Mouse (Mus musculus): ENCODE data around the gene Gm26620. TPM values are rescaled to one million over a fixed set of nuclear protein-coding genes. Genes with fewer than 3 reads are reported as not detected.

Gm26620 gene
- polyA plus RNA-seq, 1 experiment from 2014 or later, result 0.32 TPM

DNA sequence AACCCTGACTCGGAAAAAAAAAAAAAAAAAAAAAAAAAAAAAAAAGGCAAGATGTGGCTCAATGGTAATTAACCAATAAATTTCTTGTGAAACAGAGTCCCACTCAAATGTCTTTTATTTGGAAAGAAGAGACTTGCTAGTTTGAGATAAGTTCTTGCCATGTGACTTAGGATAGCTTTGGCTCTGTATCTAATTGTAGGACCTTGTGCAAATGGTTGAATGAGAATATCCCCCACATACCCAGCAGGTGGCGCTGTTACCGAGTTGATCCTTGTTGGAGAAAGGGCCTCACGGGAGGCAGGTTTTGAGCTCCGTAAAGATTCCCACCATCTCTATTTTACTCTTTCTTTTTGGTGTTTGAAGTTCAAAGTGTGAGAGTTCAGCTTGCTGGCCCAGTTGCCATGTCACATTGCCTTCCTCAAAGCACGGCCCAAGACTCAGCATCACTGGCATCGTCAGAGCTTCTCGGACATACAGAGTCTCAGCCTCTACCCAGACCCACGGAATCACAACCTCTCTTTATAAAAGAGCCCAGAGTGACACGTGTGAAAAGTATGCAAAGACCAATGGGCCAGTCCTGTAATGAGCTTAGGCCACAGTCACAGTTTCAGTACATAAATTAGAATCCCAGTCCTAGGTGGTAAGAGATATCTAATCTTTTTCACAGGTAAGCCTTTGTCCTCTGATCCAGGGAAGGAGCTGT, 16.8 kb downstream of the Gm26620 start:
- Histone ChIP-seq H3K4me1 (replicated peaks) (no peaks in the 10 kb centered on the region), H3K9me3 (no peaks in the 10 kb centered on the region), H3K4me3 (replicated peaks) (0 out of 2 replicates have a peak overlapping the region, but pooled peaks have one; percentile 3), H3K27me3 (peaks cover 40% of the 10 kb centered on the region), H3K9ac (replicated peaks) (no peak overlapping the region), H3K36me3 (no peaks in the 10 kb centered on the region), H3K27ac (no peak overlapping the region), H3K4me2 (replicated peaks) (peak overlapping the region; percentile 19; the same call in 1 of the 2 replicates)
- WGBS, result 30% methylated on average over 10 of the region's 10 CpGs
- peak; percentile 62; the same call in 1 of the 2 replicates for ATAC-seq

DNA sequence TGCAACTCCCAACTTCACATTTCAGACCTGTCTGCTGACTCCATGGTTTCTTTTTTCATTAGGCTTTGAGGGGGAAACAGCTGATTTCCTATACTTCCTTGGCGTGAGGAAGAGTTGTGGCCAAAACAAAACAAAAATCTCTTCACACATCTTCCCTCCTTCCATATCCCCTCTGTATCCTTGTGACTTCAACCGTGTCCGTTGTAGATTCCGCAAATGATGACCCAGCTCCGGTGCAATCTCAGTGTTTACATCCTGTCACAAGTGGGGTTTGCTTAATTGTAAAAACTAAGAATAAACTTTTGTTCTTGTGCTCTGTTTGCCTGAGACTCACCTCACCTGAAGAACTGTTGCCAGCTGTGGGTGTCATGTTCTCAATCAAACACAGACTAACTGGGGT, 18.6 kb downstream of the Gm26620 start:
- Histone ChIP-seq H3K9ac (replicated peaks) (no peak overlapping the region), H3K36me3 (no peaks in the 10 kb centered on the region), H3K4me1 (replicated peaks) (peaks cover 12% of the 10 kb centered on the region), H3K9me3 (no peaks in the 10 kb centered on the region), H3K4me3 (replicated peaks) (no peak overlapping the region), H3K27ac (no peak overlapping the region), H3K27me3 (peaks cover 56% of the 10 kb centered on the region), H3K4me2 (replicated peaks) (no peak overlapping the region)
- WGBS, result 82% methylated on average over 5 of the region's 5 CpGs
- ATAC-seq, result no peak

DNA sequence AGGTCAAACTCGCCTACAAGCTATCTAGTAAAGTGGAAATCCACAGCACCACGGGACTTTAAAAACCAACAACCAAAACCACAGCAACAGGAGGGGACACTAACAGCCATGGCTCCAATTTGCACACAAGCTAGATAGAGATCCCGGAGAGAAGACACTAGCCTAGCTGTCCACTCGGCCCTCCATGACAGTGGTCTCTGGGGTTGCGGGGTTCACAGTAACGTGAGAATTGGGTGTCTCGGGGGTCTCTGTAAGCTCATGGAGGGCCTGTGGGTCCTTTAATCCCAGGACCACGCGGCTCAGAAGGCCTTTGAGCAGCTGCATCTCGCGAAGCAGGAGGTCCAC, 22.2 kb downstream of the Gm26620 start:
- H3K4me3 ChIP-seq (replicated peaks), result peak overlapping the region; percentile 66
- no peak overlapping the region for H3K27ac ChIP-seq
- WGBS, result 18% methylated on average over 11 of the region's 11 CpGs
- H3K4me2 ChIP-seq (replicated peaks), result peak overlapping the region; percentile 95
- H3K9me3 ChIP-seq, result no peaks in the 10 kb centered on the region
- ATAC-seq, result no peak
- peaks cover 15% of the 10 kb centered on the region for H3K4me1 ChIP-seq (replicated peaks)
- peak overlapping the region; percentile 71 for H3K9ac ChIP-seq (replicated peaks)
- H3K27me3 ChIP-seq, result peaks cover 67% of the 10 kb centered on the region
- H3K36me3 ChIP-seq, result no peaks in the 10 kb centered on the region

DNA sequence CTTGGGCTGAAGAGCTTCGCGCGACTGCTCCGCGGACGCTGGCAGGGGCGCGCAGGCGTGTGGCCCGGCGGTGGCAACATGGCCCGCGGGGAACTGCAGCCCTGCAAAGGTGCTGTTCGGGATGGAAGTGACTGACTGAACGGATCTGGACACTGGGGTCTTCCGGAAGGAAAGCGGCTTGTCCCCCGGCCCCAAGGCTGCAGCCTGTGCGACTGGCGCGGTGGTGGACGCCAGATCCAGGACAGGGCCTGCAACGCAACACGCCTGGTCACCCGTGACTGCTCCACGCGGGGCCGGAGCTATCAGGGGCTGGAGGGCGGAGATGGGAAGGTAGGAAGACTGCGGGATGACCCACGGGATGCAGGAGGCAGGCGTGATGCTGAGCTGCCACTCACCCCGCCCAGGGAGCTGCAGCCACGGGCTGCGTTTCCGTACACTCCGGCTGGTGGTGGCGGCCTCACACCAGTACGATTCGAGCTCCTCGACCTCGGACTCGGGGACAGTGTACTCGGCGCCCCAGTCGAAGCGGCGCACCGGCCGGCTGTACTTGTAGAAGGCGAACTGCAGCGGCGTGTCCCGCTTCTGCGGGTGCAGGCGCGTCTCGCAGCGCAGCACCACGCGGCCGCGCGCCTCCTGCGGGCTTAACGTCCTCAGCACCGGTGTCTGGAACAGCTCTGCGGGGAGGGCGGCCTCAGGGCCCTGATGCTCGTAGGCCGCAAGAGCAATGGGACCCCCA, 22.8 kb downstream of the Gm26620 start:
- Histone ChIP-seq H3K4me2 (replicated peaks) (peak overlapping the region; percentile 95), H3K9me3 (no peaks in the 10 kb centered on the region), H3K4me1 (replicated peaks) (peaks cover 15% of the 10 kb centered on the region), H3K9ac (replicated peaks) (peak overlapping the region; percentile 71), H3K36me3 (no peaks in the 10 kb centered on the region), H3K4me3 (replicated peaks) (peak overlapping the region; percentile 66), H3K27me3 (peaks cover 65% of the 10 kb centered on the region), H3K27ac (no peak overlapping the region)
- WGBS, result under 1% methylated on average over 71 of the region's 71 CpGs
- peak; percentile 81 for ATAC-seq

DNA sequence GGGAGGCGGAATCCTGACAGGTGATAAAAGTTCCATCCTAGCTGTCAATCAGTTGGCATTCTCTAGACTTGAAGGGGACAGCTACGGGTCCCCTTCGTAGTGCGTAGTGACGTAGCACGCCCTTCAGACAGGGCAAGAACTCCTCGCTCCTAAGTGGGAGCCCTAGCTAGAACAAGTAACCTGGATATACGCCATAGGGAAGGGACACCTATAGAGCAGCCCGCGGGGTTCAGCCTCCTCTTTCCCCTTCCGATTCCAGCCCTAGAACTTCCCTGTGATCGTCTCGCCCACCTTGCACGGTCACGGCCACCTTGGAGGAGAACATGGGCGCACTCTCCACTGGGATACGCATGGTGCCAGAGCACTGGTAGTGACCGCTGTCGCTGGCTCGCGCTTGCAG, 23.5 kb downstream of the Gm26620 start:
- peaks cover 15% of the 10 kb centered on the region for H3K4me1 ChIP-seq (replicated peaks)
- no peaks in the 10 kb centered on the region for H3K36me3 ChIP-seq
- 2% methylated on average over 21 of the region's 21 CpGs for WGBS
- H3K9me3 ChIP-seq, result no peaks in the 10 kb centered on the region
- H3K9ac ChIP-seq (replicated peaks), result peak overlapping the region; percentile 71; the same call in 1 of the 2 replicates
- H3K4me2 ChIP-seq (replicated peaks), result peak overlapping the region; percentile 95
- H3K4me3 ChIP-seq (replicated peaks), result peak overlapping the region; percentile 66
- peak; percentile 73 for ATAC-seq
- H3K27ac ChIP-seq, result no peak overlapping the region
- peaks cover 59% of the 10 kb centered on the region for H3K27me3 ChIP-seq

DNA sequence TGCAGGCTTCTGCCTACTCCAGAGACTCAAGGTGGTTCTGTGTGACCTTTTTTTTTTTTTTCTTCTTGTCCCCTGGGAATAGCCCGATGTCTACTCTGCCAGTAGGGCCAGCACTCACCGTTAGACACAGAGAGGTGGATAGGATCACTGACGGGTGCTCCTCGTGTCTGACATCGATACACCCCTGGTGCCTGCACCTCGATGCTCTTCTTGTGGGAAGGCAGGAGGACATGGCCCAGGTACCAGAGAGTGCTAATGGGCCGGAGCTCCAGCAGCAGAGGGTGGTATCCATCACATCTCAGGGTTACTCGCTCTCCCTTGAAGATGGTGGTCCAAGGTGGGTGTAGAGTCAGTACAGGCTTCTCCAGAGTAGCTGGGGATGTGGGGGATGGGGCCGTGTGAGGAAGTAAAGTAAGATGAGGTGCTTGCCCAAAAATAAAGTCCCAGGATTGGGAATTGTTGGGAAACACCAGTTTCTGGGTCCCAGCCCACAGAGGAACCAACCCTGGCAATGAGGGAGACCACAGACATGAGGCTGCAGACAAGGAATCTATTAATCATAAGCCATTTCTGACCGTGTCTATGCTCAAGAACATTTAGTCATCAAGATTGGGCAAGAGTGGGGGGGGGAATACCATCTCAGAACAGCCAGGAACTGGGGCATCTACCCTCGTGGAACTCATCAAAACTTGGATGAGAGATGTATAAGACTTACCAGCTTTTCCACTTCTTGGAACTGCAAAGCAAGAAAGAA, 27.2 kb downstream of the Gm26620 start:
- Histone ChIP-seq H3K27ac (no peak overlapping the region), H3K4me3 (replicated peaks) (no peak overlapping the region), H3K4me1 (replicated peaks) (peaks cover 15% of the 10 kb centered on the region), H3K9ac (replicated peaks) (no peak overlapping the region), H3K36me3 (no peaks in the 10 kb centered on the region), H3K27me3 (peaks cover 29% of the 10 kb centered on the region), H3K9me3 (no peaks in the 10 kb centered on the region), H3K4me2 (replicated peaks) (no peak overlapping the region)
- 87% methylated on average over 11 of the region's 11 CpGs for WGBS
- no peak for ATAC-seq

DNA sequence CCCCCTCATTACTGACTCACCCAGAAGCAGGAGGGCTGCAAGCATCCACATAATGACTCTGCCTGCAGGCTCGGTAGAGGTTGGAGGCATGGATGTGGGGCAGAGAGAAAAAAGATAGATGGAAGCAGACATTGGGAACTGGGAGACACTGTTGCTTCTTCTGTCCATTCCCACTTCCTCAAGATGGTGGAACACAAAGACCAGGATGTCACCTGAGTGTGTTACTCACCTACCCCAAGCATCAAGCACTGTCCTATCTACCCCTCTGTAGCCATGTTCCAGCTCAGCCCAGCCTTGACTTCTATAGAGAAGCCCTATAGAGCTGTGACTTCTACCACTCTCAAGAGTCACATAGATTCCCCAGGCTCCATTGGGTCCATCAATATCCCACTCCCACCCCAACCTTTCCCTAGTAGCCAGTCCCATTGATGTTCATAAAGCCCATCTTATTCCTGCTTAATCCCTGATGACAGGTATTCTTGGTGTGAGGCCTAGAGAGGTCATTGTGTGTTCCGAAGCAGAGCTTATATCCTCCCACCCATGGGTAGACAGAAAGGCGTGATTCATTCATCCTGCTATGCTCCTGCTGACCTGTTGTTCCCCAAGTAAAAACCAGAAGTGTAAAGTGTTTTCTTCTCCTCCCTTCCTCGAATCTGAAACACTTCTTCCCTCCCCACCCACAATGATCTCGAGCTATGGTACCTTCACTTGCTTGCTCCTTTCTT, 28.2 kb downstream of the Gm26620 start, which contains the start of gene Fcrlb:
Fcrlb (minus strand) TSS at position 51 of the 725 bp plus-strand sequence.
- Histone ChIP-seq H3K27me3 (peaks cover 20% of the 10 kb centered on the region), H3K36me3 (no peaks in the 10 kb centered on the region), H3K9ac (replicated peaks) (no peak within 1 kb of the TSS), H3K9me3 (no peaks in the 10 kb centered on the region), H3K27ac (no peak within 1 kb of the TSS), H3K4me2 (replicated peaks) (no peak within 1 kb of the TSS), H3K4me1 (replicated peaks) (peaks cover 7% of the 10 kb centered on the region), H3K4me3 (replicated peaks) (no peak within 1 kb of the TSS)
- WGBS, result 58% methylated on average over 5 of the region's 5 CpGs
- no peak for ATAC-seq

DNA sequence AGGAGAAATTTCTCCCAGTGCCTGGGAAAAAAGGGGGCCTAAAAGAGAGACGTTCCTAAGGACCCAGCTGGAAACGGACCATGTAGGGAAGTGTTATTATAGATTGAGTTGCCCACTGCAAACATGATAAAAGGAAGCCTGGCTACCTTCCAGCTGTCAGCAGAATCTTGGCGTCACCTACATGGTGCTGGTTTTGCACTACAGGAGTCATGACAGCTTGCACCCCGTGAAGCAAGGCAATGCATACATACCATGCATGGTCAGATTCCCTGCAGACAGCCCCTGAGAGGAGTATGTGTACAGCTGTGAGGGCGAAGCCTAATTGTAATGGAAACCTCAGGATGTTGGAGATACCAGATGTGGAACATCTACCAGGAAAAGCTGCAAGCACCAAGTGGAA, 30.8 kb downstream of the Gm26620 start:
- H3K27me3 ChIP-seq, result no peaks in the 10 kb centered on the region
- WGBS, result 80% methylated on average over 5 of the region's 5 CpGs
- no peak overlapping the region for H3K27ac ChIP-seq
- H3K9ac ChIP-seq (replicated peaks), result no peak overlapping the region
- no peak overlapping the region for H3K4me2 ChIP-seq (replicated peaks)
- H3K4me3 ChIP-seq (replicated peaks), result no peak overlapping the region
- no peaks in the 10 kb centered on the region for H3K36me3 ChIP-seq
- H3K4me1 ChIP-seq (replicated peaks), result no peaks in the 10 kb centered on the region
- H3K9me3 ChIP-seq, result no peaks in the 10 kb centered on the region
- ATAC-seq, result no peak

DNA sequence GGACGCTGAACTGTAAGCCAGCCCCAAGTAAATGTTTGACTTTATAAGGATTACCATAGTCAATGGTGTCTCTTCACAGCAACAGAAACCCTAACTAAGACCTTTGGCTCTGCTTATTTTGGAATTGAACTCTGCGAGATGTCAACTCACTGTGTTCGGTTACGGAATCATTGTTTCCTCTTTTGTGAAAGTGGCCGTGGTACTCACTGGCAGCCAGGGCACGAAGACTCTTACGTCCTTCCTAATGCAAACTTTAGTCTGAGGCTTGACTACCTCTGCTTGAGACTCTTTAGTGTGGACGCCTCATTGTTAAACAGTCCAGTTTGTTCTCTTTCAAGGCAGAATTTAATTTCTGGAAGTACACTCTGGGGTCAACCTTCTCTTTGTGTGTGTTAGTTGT, 34.4 kb downstream of the Gm26620 start:
- Histone ChIP-seq H3K27ac (no peak overlapping the region), H3K4me2 (replicated peaks) (no peak overlapping the region), H3K27me3 (no peaks in the 10 kb centered on the region), H3K36me3 (no peaks in the 10 kb centered on the region), H3K4me1 (replicated peaks) (no peaks in the 10 kb centered on the region), H3K9me3 (no peaks in the 10 kb centered on the region), H3K9ac (replicated peaks) (no peak overlapping the region), H3K4me3 (replicated peaks) (no peak overlapping the region)
- ATAC-seq, result no peak
- WGBS, result 95% methylated on average over 8 of the region's 8 CpGs

DNA sequence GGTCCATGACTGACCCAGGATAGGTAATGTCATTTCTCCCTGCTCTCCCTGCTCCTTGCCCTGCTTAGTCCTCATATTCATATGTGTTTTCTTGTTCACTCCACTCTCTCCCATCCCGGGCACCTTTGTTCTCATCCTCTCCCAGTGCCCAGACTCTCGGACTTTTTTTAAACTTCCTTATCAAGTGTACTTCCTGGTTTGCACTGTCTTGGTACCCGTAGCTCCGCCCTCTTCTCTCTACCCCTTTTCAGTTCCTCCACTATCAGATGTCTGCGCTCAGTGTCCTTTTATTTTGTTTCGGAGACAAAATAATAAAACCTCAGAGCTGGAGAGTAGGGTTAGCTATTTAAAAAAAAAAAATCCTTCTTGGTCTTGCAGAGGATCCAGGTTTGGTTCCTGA, 39.6 kb downstream of the Gm26620 start:
- ATAC-seq, result no peak
- WGBS, result 89% methylated on average over 6 of the region's 6 CpGs
- H3K4me2 ChIP-seq (replicated peaks), result no peak overlapping the region

DNA sequence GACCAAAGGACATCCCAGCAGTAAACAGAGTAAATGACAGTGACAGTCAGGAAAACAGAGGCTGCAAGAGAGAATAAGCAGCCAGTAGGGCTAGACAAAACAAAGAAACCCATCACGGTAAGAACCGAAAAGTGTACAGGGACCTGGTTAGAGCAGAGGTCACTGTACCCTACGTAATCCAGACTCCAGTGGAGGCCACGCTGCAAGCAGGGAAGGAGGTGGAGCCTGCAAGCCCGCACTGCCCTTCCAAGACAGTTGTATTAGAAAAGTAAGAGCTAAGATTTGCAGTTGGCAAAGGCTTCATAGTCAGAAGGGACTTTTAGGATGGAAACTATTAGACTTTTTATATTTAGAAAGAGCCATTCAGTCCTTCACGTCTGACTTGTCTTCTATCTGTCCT, 42.1 kb downstream of the Gm26620 start:
- no peak overlapping the region for H3K9ac ChIP-seq (replicated peaks)
- H3K27me3 ChIP-seq, result no peaks in the 10 kb centered on the region
- ATAC-seq, result no peak
- no peaks in the 10 kb centered on the region for H3K4me1 ChIP-seq (replicated peaks)
- H3K9me3 ChIP-seq, result no peaks in the 10 kb centered on the region
- H3K36me3 ChIP-seq, result no peaks in the 10 kb centered on the region
- no peak overlapping the region for H3K27ac ChIP-seq
- H3K4me2 ChIP-seq (replicated peaks), result no peak overlapping the region
- H3K4me3 ChIP-seq (replicated peaks), result no peak overlapping the region
- 59% methylated on average over 6 of the region's 6 CpGs for WGBS

More for the DNA sequence above, 39.6 kb downstream of the Gm26620 start:
- Histone ChIP-seq H3K4me3 (replicated peaks) (no peak overlapping the region), H3K36me3 (no peaks in the 10 kb centered on the region), H3K27ac (no peak overlapping the region), H3K9me3 (no peaks in the 10 kb centered on the region), H3K4me1 (replicated peaks) (no peaks in the 10 kb centered on the region), H3K9ac (replicated peaks) (no peak overlapping the region), H3K27me3 (no peaks in the 10 kb centered on the region)

All from midbrain, embryonic 13.5 days (tissue).